Mouse (Mus musculus) hindbrain, embryonic 16.5 days (tissue): ENCODE results near the gene Dph7. TPM values are rescaled to one million over a fixed set of nuclear protein-coding genes. Genes with fewer than 3 reads are reported as not detected.
A peak's percentile ranks its signal among the peaks of the same experiment; 100 is the strongest.

Source experiments
- ATAC-seq: fragments of 200-750 bp; cut with Nextera tagmentation; 2 replicates; pipeline ENCODE4 v1.8.0; 2017; ENCODE audit warnings: moderate TSS enrichment, moderate library complexity
- H3K27ac ChIP-seq: fragments of 300-500 bp; sonication (generic); 2 replicates; pipeline ENCODE4 v1.5.1; 2014; ENCODE audit warnings: low read depth, mild to moderate bottlenecking, control low read depth, low read length, moderate library complexity
- H3K27me3 ChIP-seq: fragments of 300-500 bp; sonication (generic); replicated peaks from 2 replicates; pipeline ENCODE4 v1.6.1; 2014; ENCODE audit warnings: low read length; ENCODE audit not compliant: control insufficient read depth, insufficient read depth
- H3K36me3 ChIP-seq: fragments of 300-500 bp; sonication (generic); 2 replicates; pipeline ENCODE4 v1.6.1; 2014; ENCODE audit warnings: mild to moderate bottlenecking, low read length, moderate library complexity, mixed read lengths; ENCODE audit not compliant: control insufficient read depth, insufficient read depth
- H3K4me1 ChIP-seq: fragments of 300-500 bp; sonication (generic); 2 replicates; pipeline ENCODE4 v1.6.1; 2014; ENCODE audit warnings: low read depth, low read length; ENCODE audit not compliant: control insufficient read depth, insufficient read depth
- H3K4me2 ChIP-seq: fragments of 300-500 bp; sonication (generic); 2 replicates; pipeline ENCODE4 v1.6.1; 2014; ENCODE audit warnings: mild to moderate bottlenecking, low read length, control low read depth, moderate library complexity
- H3K4me3 ChIP-seq: fragments of 300-500 bp; sonication (generic); 2 replicates; pipeline ENCODE4 v1.5.1; 2014; ENCODE audit warnings: mild to moderate bottlenecking, low read length, control low read depth, moderate library complexity
- H3K9ac ChIP-seq: fragments of 300-500 bp; sonication (generic); 2 replicates; pipeline ENCODE4 v1.6.1; 2014; ENCODE audit warnings: low read depth, mild to moderate bottlenecking, control low read depth, low read length, moderate library complexity
- H3K9me3 ChIP-seq: fragments of 300-500 bp; sonication (generic); 2 replicates; pipeline ENCODE4 v1.6.1; 2014; ENCODE audit warnings: mild to moderate bottlenecking, low read length, moderate library complexity; ENCODE audit not compliant: control insufficient read depth
- WGBS: fragments of 180-500 bp; shearing (Covaris S2); extraction: QIAGEN DNeasy Blood & Tissue Kit; methylation state at CpG from one replicate; pipeline ENCODE4 v1.1.7; 2014; 5-methylcytosine and 5-hydroxymethylcytosine counted together
- polyA plus RNA-seq: library from polyadenylated mRNA; unstranded; fragments of >200 nt; fragmentation: Nextera tagmentation; extraction: Ambion mirVana; gene quantifications from 2 replicates; pipeline ENCODE4 v1.2.1, GENCODE M21; 2015

The Dph7 gene
- polyA plus RNA-seq = 36.5 and 39.0 TPM in 2 replicates

GRCm38 (mm10) chr2:24962304-24963000 is at the start of gene Dph7:
Dph7 (plus strand) TSS chr2:24962400.
- H3K36me3 ChIP-seq = peaks cover 37% of the 10 kb centered on the region
- peak within 1 kb of the TSS; percentile 88 for H3K4me2 ChIP-seq
- peak; percentile 96 for ATAC-seq
- no peaks in the 10 kb centered on the region for H3K27me3 ChIP-seq
- peak within 1 kb of the TSS; percentile 78 for H3K4me3 ChIP-seq
- H3K4me1 ChIP-seq = peaks cover 10% of the 10 kb centered on the region
- peak within 1 kb of the TSS; percentile 87 for H3K9ac ChIP-seq
- H3K9me3 ChIP-seq = no peaks in the 10 kb centered on the region
- peak within 1 kb of the TSS; percentile 55 for H3K27ac ChIP-seq
- 1% methylated on average over 28 of the region's 28 CpGs for WGBS

- H3K4me2 ChIP-seq = no peak overlapping the region
- H3K4me1 ChIP-seq = peaks cover 4% of the 10 kb centered on the region
- no peaks in the 10 kb centered on the region for H3K27me3 ChIP-seq
- no peak overlapping the region for H3K27ac ChIP-seq
- H3K4me3 ChIP-seq = no peak overlapping the region
- no peaks in the 10 kb centered on the region for H3K36me3 ChIP-seq
- H3K9ac ChIP-seq = no peak overlapping the region
- no peak for ATAC-seq
- H3K9me3 ChIP-seq = no peaks in the 10 kb centered on the region
These were observed 49.6 kb upstream of the Dph7 start for GRCm38 (mm10) chr2:24912589-24912988.

GRCm38 (mm10) chr2:24914762-24915161 is 47.4 kb upstream of the Dph7 start:
- peaks cover 9% of the 10 kb centered on the region for H3K4me1 ChIP-seq
- 83% methylated on average over 3 of the region's 3 CpGs for WGBS
- ATAC-seq = no peak
- H3K4me2 ChIP-seq = no peak overlapping the region
- H3K9me3 ChIP-seq = no peaks in the 10 kb centered on the region
- H3K4me3 ChIP-seq = no peak overlapping the region
- no peak overlapping the region for H3K9ac ChIP-seq
- H3K36me3 ChIP-seq = no peaks in the 10 kb centered on the region
- no peaks in the 10 kb centered on the region for H3K27me3 ChIP-seq
- no peak overlapping the region for H3K27ac ChIP-seq

- H3K4me3 ChIP-seq = peak within 1 kb of the TSS; percentile 96
- H3K27ac ChIP-seq = peak within 1 kb of the TSS; percentile 96
- no peaks in the 10 kb centered on the region for H3K9me3 ChIP-seq
- no peaks in the 10 kb centered on the region for H3K36me3 ChIP-seq
- peak within 1 kb of the TSS; percentile 71 for H3K4me2 ChIP-seq
- no peaks in the 10 kb centered on the region for H3K27me3 ChIP-seq
- H3K9ac ChIP-seq = peak within 1 kb of the TSS; percentile 98
- peak; percentile 98 for ATAC-seq
- peaks cover 9% of the 10 kb centered on the region for H3K4me1 ChIP-seq
- under 1% methylated on average over 91 of the region's 112 CpGs for WGBS
These were observed 43.0 kb upstream of the Dph7 start, which contains the start of gene Ehmt1 for GRCm38 (mm10) chr2:24918930-24919838. Ehmt1 (minus strand) TSS chr2:24919614.

- Histone ChIP-seq H3K4me3 (peak overlapping the region; percentile 96), H3K4me1 (peaks cover 9% of the 10 kb centered on the region), H3K9ac (peak overlapping the region; percentile 65), H3K9me3 (no peaks in the 10 kb centered on the region), H3K4me2 (peak overlapping the region; percentile 71), H3K27ac (peak overlapping the region; percentile 81), H3K36me3 (no peaks in the 10 kb centered on the region), H3K27me3 (no peaks in the 10 kb centered on the region)
- peak; percentile 63 for ATAC-seq
- WGBS = 8% methylated on average over 8 of the region's 8 CpGs
These were observed 42.4 kb upstream of the Dph7 start for GRCm38 (mm10) chr2:24919839-24920175.

- H3K4me1 ChIP-seq = no peaks in the 10 kb centered on the region
- H3K9me3 ChIP-seq = no peaks in the 10 kb centered on the region
- 53% methylated on average over 2 of the region's 2 CpGs for WGBS
- H3K27me3 ChIP-seq = no peaks in the 10 kb centered on the region
- H3K4me2 ChIP-seq = no peak overlapping the region
- H3K36me3 ChIP-seq = 0 out of 2 replicates have a peak, but pooled peaks cover 8% of the 10 kb centered on the region
- ATAC-seq = no peak
- H3K4me3 ChIP-seq = no peak overlapping the region
- no peak overlapping the region for H3K27ac ChIP-seq
- H3K9ac ChIP-seq = no peak overlapping the region
These were observed 38.6 kb upstream of the Dph7 start for GRCm38 (mm10) chr2:24923561-24923960.

- no peak overlapping the region for H3K4me2 ChIP-seq
- H3K9me3 ChIP-seq = no peaks in the 10 kb centered on the region
- no peaks in the 10 kb centered on the region for H3K4me1 ChIP-seq
- WGBS = 89% methylated on average over 8 of the region's 8 CpGs
- no peaks in the 10 kb centered on the region for H3K27me3 ChIP-seq
- H3K9ac ChIP-seq = no peak overlapping the region
- no peak overlapping the region for H3K27ac ChIP-seq
- H3K4me3 ChIP-seq = no peak overlapping the region
- H3K36me3 ChIP-seq = 0 out of 2 replicates have a peak, but pooled peaks cover 8% of the 10 kb centered on the region
- no peak for ATAC-seq
These were observed 36.9 kb upstream of the Dph7 start for GRCm38 (mm10) chr2:24925284-24925683.

GRCm38 (mm10) chr2:24926345-24926964 is 35.7 kb upstream of the Dph7 start:
- Histone ChIP-seq H3K27ac (no peak overlapping the region), H3K4me2 (no peak overlapping the region), H3K36me3 (0 out of 2 replicates have a peak, but pooled peaks cover 8% of the 10 kb centered on the region), H3K9ac (no peak overlapping the region), H3K27me3 (no peaks in the 10 kb centered on the region), H3K4me1 (no peaks in the 10 kb centered on the region), H3K9me3 (no peaks in the 10 kb centered on the region), H3K4me3 (no peak overlapping the region)
- 85% methylated on average over 9 of the region's 9 CpGs for WGBS
- ATAC-seq = no peak; the same call in 1 of the 2 replicates

GRCm38 (mm10) chr2:24926965-24927358 is 35.2 kb upstream of the Dph7 start:
- no peaks in the 10 kb centered on the region for H3K9me3 ChIP-seq
- H3K27me3 ChIP-seq = no peaks in the 10 kb centered on the region
- no peak overlapping the region for H3K4me2 ChIP-seq
- WGBS = 82% methylated on average over 7 of the region's 7 CpGs
- no peak overlapping the region for H3K4me3 ChIP-seq
- 0 out of 2 replicates have a peak, but pooled peaks cover 8% of the 10 kb centered on the region for H3K36me3 ChIP-seq
- no peak overlapping the region for H3K9ac ChIP-seq
- no peaks in the 10 kb centered on the region for H3K4me1 ChIP-seq
- no peak for ATAC-seq
- H3K27ac ChIP-seq = no peak overlapping the region
